Mouse (Mus musculus): ENCODE results near the gene Axin2. TPM values are rescaled to one million over a fixed set of nuclear protein-coding genes. Genes with fewer than 3 reads are reported as not detected.

The Axin2 gene
- total and polyA plus RNA-seq, 2 experiments: 3.2 to 5.8 TPM

- Histone ChIP-seq H3K27me3 (ENCODE audit: control insufficient read depth, insufficient read depth, low read length) (no peaks in the 10 kb centered on the region), H3K27ac (replicated peaks; ENCODE audit: insufficient read depth, low read depth, low read length) (no peak overlapping the region), H3K9ac (ENCODE audit: low read depth, low read length) (no peak overlapping the region), H3K4me3 (ENCODE audit: insufficient read depth, low read depth, low read length) (no peak overlapping the region), H3K4me1 (ENCODE audit: control insufficient read depth, insufficient read depth, low read length) (no peaks in the 10 kb centered on the region), H3K36me3 (ENCODE audit: control insufficient read depth, insufficient read depth, low read length) (peaks cover 3% of the 10 kb centered on the region; the same call in 1 of the 2 replicates), H3K79me2 (ENCODE audit: control insufficient read depth, insufficient read depth, low read length) (no peaks in the 10 kb centered on the region)
- TF ChIP-seq CTCF (IDR thresholded peaks at IDR 0.05; ENCODE audit: low read depth, low read length) (no peak), POLR2A (IDR thresholded peaks at IDR 0.05; ENCODE audit: extremely low read depth, insufficient read depth, low read length) (no peak)
- 53% methylated on average over 20 of the region's 20 CpGs for WGBS
- DNase-seq (ENCODE audit: extremely low read depth, low read depth, low spot score): peak; percentile 63
These were observed 27.5 kb downstream of the Axin2 start for GRCm38 (mm10) chr11:108947425-108948184.

DNA sequence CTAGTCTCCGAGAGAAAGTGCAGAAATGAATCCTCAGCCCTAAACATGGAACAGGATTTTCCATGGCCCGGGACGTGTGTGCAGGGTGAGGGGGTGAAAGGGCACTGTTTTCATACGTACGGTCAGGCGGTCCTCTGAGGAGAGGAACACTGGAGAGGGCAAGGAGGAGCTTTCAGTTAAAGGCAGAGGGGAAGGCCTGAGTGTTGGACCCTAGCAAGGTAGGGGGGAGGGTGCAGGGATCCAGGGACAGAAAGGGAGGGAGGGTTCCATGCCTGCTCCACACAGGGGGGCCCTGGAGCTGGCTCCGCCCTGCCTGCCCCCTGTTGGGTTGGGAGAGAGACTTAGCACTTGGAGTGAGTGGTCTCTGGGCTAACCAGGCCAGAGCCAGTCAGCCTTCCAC is 28.4 kb downstream of the Axin2 start:
- Histone ChIP-seq H3K4me1 (ENCODE audit: control insufficient read depth, insufficient read depth, low read length) (no peaks in the 10 kb centered on the region), H3K27me3 (ENCODE audit: control insufficient read depth, insufficient read depth, low read length) (no peaks in the 10 kb centered on the region), H3K27ac (replicated peaks; ENCODE audit: insufficient read depth, low read depth, low read length) (no peak overlapping the region), H3K9ac (ENCODE audit: low read depth, low read length) (no peak overlapping the region), H3K79me2 (ENCODE audit: control insufficient read depth, insufficient read depth, low read length) (no peaks in the 10 kb centered on the region), H3K36me3 (ENCODE audit: control insufficient read depth, insufficient read depth, low read length) (peaks cover 3% of the 10 kb centered on the region; the same call in 1 of the 2 replicates), H3K4me3 (ENCODE audit: insufficient read depth, low read depth, low read length) (no peak overlapping the region)
- DNase-seq (ENCODE audit: extremely low read depth, low read depth, low spot score): no peak
- TF ChIP-seq CTCF (IDR thresholded peaks at IDR 0.05; ENCODE audit: low read depth, low read length) (no peak), POLR2A (IDR thresholded peaks at IDR 0.05; ENCODE audit: extremely low read depth, insufficient read depth, low read length) (no peak)
- WGBS: 91% methylated on average over 7 of the region's 7 CpGs

GRCm38 (mm10) chr11:108948931-108949330 is 28.8 kb downstream of the Axin2 start:
- TF ChIP-seq POLR2A (IDR thresholded peaks at IDR 0.05; ENCODE audit: extremely low read depth, insufficient read depth, low read length) (no peak), CTCF (IDR thresholded peaks at IDR 0.05; ENCODE audit: low read depth, low read length) (no peak)
- H3K27ac ChIP-seq (replicated peaks; ENCODE audit: insufficient read depth, low read depth, low read length): no peak overlapping the region
- H3K4me1 ChIP-seq (ENCODE audit: control insufficient read depth, insufficient read depth, low read length): no peaks in the 10 kb centered on the region
- H3K27me3 ChIP-seq (ENCODE audit: control insufficient read depth, insufficient read depth, low read length): no peaks in the 10 kb centered on the region
- WGBS: 95% methylated on average over 10 of the region's 10 CpGs
- H3K79me2 ChIP-seq (ENCODE audit: control insufficient read depth, insufficient read depth, low read length): no peaks in the 10 kb centered on the region
- DNase-seq (ENCODE audit: extremely low read depth, low read depth, low spot score): no peak
- peaks cover 3% of the 10 kb centered on the region; the same call in 1 of the 2 replicates for H3K36me3 ChIP-seq (ENCODE audit: control insufficient read depth, insufficient read depth, low read length)
- H3K4me3 ChIP-seq (ENCODE audit: insufficient read depth, low read depth, low read length): no peak overlapping the region
- no peak overlapping the region for H3K9ac ChIP-seq (ENCODE audit: low read depth, low read length)

- H3K4me3 ChIP-seq (ENCODE audit: insufficient read depth, low read depth, low read length): no peak overlapping the region
- peaks cover 2% of the 10 kb centered on the region; the same call in 1 of the 2 replicates for H3K4me1 ChIP-seq (ENCODE audit: control insufficient read depth, insufficient read depth, low read length)
- 67% methylated on average over 5 of the region's 5 CpGs for WGBS
- no peak overlapping the region for H3K27ac ChIP-seq (replicated peaks; ENCODE audit: insufficient read depth, low read depth, low read length)
- no peak for DNase-seq (ENCODE audit: extremely low read depth, low read depth, low spot score)
- H3K27me3 ChIP-seq (ENCODE audit: control insufficient read depth, insufficient read depth, low read length): no peaks in the 10 kb centered on the region
- no peak for TF ChIP-seq CTCF (IDR thresholded peaks at IDR 0.05; ENCODE audit: low read depth, low read length)
- no peak for TF ChIP-seq POLR2A (IDR thresholded peaks at IDR 0.05; ENCODE audit: extremely low read depth, insufficient read depth, low read length)
- H3K9ac ChIP-seq (ENCODE audit: low read depth, low read length): no peak overlapping the region
- H3K79me2 ChIP-seq (ENCODE audit: control insufficient read depth, insufficient read depth, low read length): no peaks in the 10 kb centered on the region
- H3K36me3 ChIP-seq (ENCODE audit: control insufficient read depth, insufficient read depth, low read length): no peaks in the 10 kb centered on the region; the same call in 1 of the 2 replicates
These were observed 32.2 kb downstream of the Axin2 start for GRCm38 (mm10) chr11:108952343-108952742.

DNA sequence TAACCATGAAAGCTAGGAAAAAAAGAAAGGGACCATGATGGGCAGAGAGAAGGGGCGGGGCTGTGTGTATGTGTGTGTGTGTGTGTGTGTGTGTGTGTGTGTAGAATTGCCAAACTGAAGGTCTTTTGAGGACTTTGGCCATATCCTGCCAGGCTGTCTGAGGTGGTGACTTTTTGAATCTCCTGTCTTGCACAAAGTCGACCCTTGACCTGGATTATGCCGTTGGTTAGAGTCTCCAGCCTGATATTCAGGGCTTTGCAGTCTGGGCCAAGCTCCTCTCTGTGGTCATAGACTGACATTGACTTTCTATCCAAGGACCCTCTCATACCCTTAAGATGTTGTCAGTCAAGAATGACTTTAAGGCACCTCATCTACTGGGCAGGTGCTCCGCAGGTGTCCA is 35.8 kb downstream of the Axin2 start:
- peak; percentile 72 for DNase-seq (ENCODE audit: extremely low read depth, low read depth, low spot score)
- no peaks in the 10 kb centered on the region for H3K36me3 ChIP-seq (ENCODE audit: control insufficient read depth, insufficient read depth, low read length)

DNA sequence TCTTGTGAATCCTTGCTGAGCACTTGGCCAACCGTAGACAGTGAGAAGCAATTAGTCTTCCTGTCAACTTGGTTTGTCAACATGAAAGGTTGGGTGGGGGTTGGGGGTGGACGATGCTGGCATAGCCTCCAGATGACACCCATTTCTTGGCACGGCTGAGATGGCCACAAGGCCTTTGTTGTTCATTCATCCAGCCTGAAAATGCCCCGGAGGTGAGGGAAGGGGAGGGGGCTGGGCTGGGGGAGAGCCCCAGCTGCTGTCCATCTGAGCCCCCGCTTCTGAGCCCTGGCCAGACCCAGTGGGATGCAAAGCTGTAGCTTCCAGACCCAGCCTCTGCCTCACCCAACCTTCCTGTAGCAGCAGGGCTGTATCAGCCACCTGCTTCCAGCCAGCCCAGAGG is 38.2 kb downstream of the Axin2 start:
- H3K27me3 ChIP-seq (ENCODE audit: control insufficient read depth, insufficient read depth, low read length): no peaks in the 10 kb centered on the region
- 82% methylated on average over 5 of the region's 5 CpGs for WGBS
- H3K9ac ChIP-seq (ENCODE audit: low read depth, low read length): no peak overlapping the region
- TF ChIP-seq POLR2A (IDR thresholded peaks at IDR 0.05; ENCODE audit: extremely low read depth, insufficient read depth, low read length): no peak
- TF ChIP-seq CTCF (IDR thresholded peaks at IDR 0.05; ENCODE audit: low read depth, low read length): no peak
- DNase-seq (ENCODE audit: extremely low read depth, low read depth, low spot score): no peak
- peaks cover 2% of the 10 kb centered on the region; the same call in 1 of the 2 replicates for H3K4me1 ChIP-seq (ENCODE audit: control insufficient read depth, insufficient read depth, low read length)
- H3K36me3 ChIP-seq (ENCODE audit: control insufficient read depth, insufficient read depth, low read length): no peaks in the 10 kb centered on the region
- no peaks in the 10 kb centered on the region for H3K79me2 ChIP-seq (ENCODE audit: control insufficient read depth, insufficient read depth, low read length)
- H3K27ac ChIP-seq (replicated peaks; ENCODE audit: insufficient read depth, low read depth, low read length): no peak overlapping the region
- H3K4me3 ChIP-seq (ENCODE audit: insufficient read depth, low read depth, low read length): no peak overlapping the region

More for the DNA sequence above, 35.8 kb downstream of the Axin2 start:
- no peaks in the 10 kb centered on the region for H3K27me3 ChIP-seq (ENCODE audit: control insufficient read depth, insufficient read depth, low read length)
- 60% methylated on average over 4 of the region's 4 CpGs for WGBS
- TF ChIP-seq POLR2A (IDR thresholded peaks at IDR 0.05; ENCODE audit: extremely low read depth, insufficient read depth, low read length): no peak
- TF ChIP-seq CTCF (IDR thresholded peaks at IDR 0.05; ENCODE audit: low read depth, low read length): no peak
- no peak overlapping the region for H3K9ac ChIP-seq (ENCODE audit: low read depth, low read length)
- no peak overlapping the region for H3K27ac ChIP-seq (replicated peaks; ENCODE audit: insufficient read depth, low read depth, low read length)
- no peaks in the 10 kb centered on the region for H3K79me2 ChIP-seq (ENCODE audit: control insufficient read depth, insufficient read depth, low read length)
- peaks cover 2% of the 10 kb centered on the region; the same call in 1 of the 2 replicates for H3K4me1 ChIP-seq (ENCODE audit: control insufficient read depth, insufficient read depth, low read length)
- no peak overlapping the region for H3K4me3 ChIP-seq (ENCODE audit: insufficient read depth, low read depth, low read length)
